Mouse (Mus musculus): Measurements from ENCODE around the gene Bbs7.

- TF ChIP-seq CTCF (IDR thresholded peaks at IDR 0.05; ENCODE audit: low read depth, low read length) (no peak), TAL1 (conservative IDR thresholded peaks at IDR 0.05; ENCODE audit: low read depth, low read length) (no peak)
These were observed 29.5 kb upstream of the Bbs7 start for GRCm38 (mm10) chr3:36642736-36643135.

Data from G1E (cell line).